Mouse (Mus musculus) liver, embryonic 15.5 days (tissue): ENCODE measurements around the gene Armc3. TPM values are rescaled to one million over a fixed set of nuclear protein-coding genes. Genes with fewer than 3 reads are reported as not detected.

Source experiments
- ATAC-seq: fragments of 200-750 bp; cut with Nextera tagmentation; 2 replicates; pipeline ENCODE4 v1.8.0; 2017; ENCODE audit warnings: moderate number of reproducible peaks, mild to moderate bottlenecking, moderate library complexity; ENCODE audit not compliant: insufficient read depth
- H3K27ac ChIP-seq: fragments of 300-500 bp; sonication (generic); replicated peaks from 2 replicates; pipeline ENCODE4 v1.5.1; 2015; ENCODE audit warnings: mild to moderate bottlenecking, inconsistent platforms
- H3K27me3 ChIP-seq: fragments of 300-500 bp; sonication (generic); 2 replicates; pipeline ENCODE4 v1.6.1; 2015; ENCODE audit warnings: mild to moderate bottlenecking, inconsistent platforms
- H3K36me3 ChIP-seq: fragments of 300-500 bp; sonication (generic); replicated peaks from 2 replicates; pipeline ENCODE4 v1.6.1; 2015; ENCODE audit warnings: moderate library complexity, mild to moderate bottlenecking, inconsistent platforms
- H3K4me1 ChIP-seq: fragments of 300-500 bp; sonication (generic); replicated peaks from 2 replicates; pipeline ENCODE4 v1.6.1; 2015; ENCODE audit warnings: inconsistent platforms
- H3K4me2 ChIP-seq: fragments of 300-500 bp; sonication (generic); 2 replicates; pipeline ENCODE4 v1.6.1; 2015; ENCODE audit warnings: moderate library complexity, mild to moderate bottlenecking, inconsistent platforms
- H3K4me3 ChIP-seq: fragments of 300-500 bp; sonication (generic); replicated peaks from 2 replicates; pipeline ENCODE4 v1.5.1; 2015; ENCODE audit warnings: mild to moderate bottlenecking, inconsistent platforms
- H3K9ac ChIP-seq: fragments of 300-500 bp; sonication (generic); 2 replicates; pipeline ENCODE4 v1.6.1; 2015; ENCODE audit warnings: moderate library complexity, mild to moderate bottlenecking, inconsistent platforms
- H3K9me3 ChIP-seq: fragments of 300-500 bp; sonication (generic); replicated peaks from 2 replicates; pipeline ENCODE4 v1.6.1; 2016; ENCODE audit warnings: inconsistent platforms
- WGBS: fragments of 180-500 bp; shearing (Covaris S2); methylation state at CpG from one replicate; pipeline ENCODE4 v1.1.7; 2015; ENCODE audit warnings: mixed read lengths; ENCODE audit not compliant: insufficient replicate concordance; 5-methylcytosine and 5-hydroxymethylcytosine counted together
- polyA plus RNA-seq: library from polyadenylated mRNA; unstranded; fragments of >200 nt; fragmentation: Nextera tagmentation; extraction: Ambion mirVana; gene quantifications from 2 replicates; pipeline ENCODE4 v1.2.1, GENCODE M21; 2015

Gene Armc3
- polyA plus RNA-seq, 1 experiment from 2014 or later: 0.03 TPM

DNA sequence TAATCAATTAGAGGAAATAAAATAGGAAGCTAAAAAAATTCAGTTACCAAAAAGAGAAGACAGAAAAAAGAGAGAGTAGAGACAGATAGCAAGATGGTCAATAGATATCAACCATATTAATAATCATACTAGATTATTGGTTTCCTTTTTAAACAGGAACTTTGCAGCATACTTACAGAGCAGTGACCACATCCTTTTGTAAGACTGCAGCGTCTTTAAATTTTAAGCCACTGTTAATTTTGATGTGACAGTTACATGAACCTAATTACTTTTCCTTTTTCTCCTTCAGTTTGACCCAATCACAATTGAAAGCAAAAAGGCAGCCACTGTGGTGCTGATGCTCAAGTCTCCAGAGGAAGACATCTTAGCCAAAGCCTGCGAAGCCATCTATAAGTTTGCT lies 36.1 kb downstream of the Armc3 start:
- 41% methylated on average over 2 of the region's 2 CpGs for WGBS
- H3K27me3 ChIP-seq: no peaks in the 10 kb centered on the region
- H3K4me3 ChIP-seq: no peak overlapping the region
- no peak overlapping the region for H3K27ac ChIP-seq
- H3K4me1 ChIP-seq: no peaks in the 10 kb centered on the region
- H3K9ac ChIP-seq: no peak overlapping the region
- H3K36me3 ChIP-seq: no peaks in the 10 kb centered on the region
- no peaks in the 10 kb centered on the region for H3K9me3 ChIP-seq
- H3K4me2 ChIP-seq: no peak overlapping the region
- no peak for ATAC-seq

DNA sequence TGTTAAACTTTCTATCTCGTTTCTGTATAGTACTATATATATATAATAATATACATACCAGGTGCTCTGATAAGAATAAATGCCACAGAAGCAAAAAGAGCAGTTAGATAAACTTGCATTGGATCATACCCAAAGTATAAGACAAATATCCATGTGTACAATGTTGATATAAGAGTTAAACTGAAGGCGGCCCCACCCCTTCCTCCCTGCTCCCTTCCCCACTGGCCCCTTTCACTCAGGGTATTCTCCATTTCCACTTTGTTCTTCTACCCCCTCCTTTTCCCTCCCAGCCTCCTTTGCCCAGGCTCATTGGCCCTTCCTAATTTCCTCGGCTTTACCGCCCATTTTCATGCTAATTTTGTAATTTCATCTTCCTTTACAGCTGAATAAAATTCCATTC lies 36.5 kb downstream of the Armc3 start:
- H3K27ac ChIP-seq: no peak overlapping the region
- H3K36me3 ChIP-seq: no peaks in the 10 kb centered on the region
- no peak overlapping the region for H3K4me2 ChIP-seq
- 43% methylated on average over 4 of the region's 4 CpGs for WGBS
- no peaks in the 10 kb centered on the region for H3K4me1 ChIP-seq
- H3K27me3 ChIP-seq: no peaks in the 10 kb centered on the region
- ATAC-seq: no peak
- H3K4me3 ChIP-seq: no peak overlapping the region
- no peaks in the 10 kb centered on the region for H3K9me3 ChIP-seq
- H3K9ac ChIP-seq: no peak overlapping the region

DNA sequence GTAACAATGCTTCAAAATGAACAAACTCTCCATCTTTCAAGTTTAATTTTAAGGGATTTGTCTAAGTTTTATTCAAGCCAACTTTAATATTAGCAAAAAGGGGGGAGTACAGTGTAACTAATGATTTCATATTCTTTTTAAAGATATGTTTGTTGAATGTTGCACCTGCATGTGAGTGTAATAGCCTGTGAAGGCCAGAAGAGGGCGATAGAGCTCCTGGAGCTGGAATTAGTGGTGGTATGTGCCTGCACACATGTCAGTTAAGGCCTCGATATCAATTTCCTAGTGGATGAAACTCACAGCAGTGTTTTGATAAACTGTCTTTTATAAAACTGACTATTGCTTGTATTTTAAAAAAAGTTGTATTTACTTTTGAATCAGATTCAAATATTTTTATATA lies 39.7 kb downstream of the Armc3 start:
- Histone ChIP-seq H3K4me1 (no peaks in the 10 kb centered on the region), H3K36me3 (no peaks in the 10 kb centered on the region), H3K9ac (no peak overlapping the region), H3K9me3 (no peaks in the 10 kb centered on the region), H3K27ac (no peak overlapping the region), H3K4me2 (no peak overlapping the region), H3K27me3 (no peaks in the 10 kb centered on the region), H3K4me3 (no peak overlapping the region)
- ATAC-seq: no peak
- 57% methylated on average over 2 of the region's 2 CpGs for WGBS

DNA sequence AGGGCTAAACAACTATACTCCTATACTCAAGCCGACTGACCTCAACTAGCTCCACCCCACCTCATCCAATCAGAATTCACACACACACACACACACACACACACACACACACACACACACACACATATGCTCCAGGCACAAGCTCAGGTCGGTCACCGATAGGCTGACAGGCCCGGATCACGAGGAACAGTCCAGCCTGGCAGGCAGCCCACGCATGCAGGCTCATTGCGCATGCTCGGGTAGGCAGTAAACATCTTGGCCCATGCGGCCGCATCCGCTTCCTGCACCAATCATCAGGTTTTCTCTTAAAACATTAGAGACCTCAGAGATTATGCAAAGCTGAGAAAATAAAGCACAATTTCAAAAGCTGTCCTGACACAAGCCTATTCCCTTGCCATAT lies 50.5 kb downstream of the Armc3 start:
- H3K36me3 ChIP-seq: no peaks in the 10 kb centered on the region
- no peak overlapping the region for H3K4me3 ChIP-seq
- H3K27ac ChIP-seq: no peak overlapping the region
- 72% methylated on average over 11 of the region's 11 CpGs for WGBS
- H3K27me3 ChIP-seq: no peaks in the 10 kb centered on the region
- ATAC-seq: no peak
- no peak overlapping the region for H3K4me2 ChIP-seq
- no peak overlapping the region for H3K9ac ChIP-seq
- no peaks in the 10 kb centered on the region for H3K9me3 ChIP-seq
- no peaks in the 10 kb centered on the region for H3K4me1 ChIP-seq

DNA sequence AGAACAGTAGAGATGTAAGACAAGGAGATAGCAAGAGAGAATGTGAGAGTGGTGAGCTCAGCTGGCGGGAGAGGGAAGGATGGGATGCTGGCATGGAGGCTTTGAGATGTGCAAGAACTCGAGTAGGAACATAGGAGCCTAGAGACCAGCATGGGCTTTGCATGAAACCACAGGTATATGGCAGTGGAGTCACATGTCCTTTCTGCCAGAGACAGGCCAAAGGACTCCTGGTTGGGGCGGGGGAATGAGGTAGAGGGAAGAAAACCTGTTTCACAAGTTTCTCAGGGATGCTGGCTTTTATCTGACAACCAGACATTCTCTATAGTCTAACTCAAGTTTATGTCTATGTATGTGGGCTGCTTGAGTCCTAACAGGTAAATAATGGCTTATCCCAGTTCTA lies 55.9 kb downstream of the Armc3 start:
- Histone ChIP-seq H3K4me1 (no peaks in the 10 kb centered on the region), H3K36me3 (no peaks in the 10 kb centered on the region), H3K27me3 (no peaks in the 10 kb centered on the region), H3K9ac (no peak overlapping the region), H3K4me3 (no peak overlapping the region), H3K4me2 (no peak overlapping the region), H3K27ac (no peak overlapping the region), H3K9me3 (no peaks in the 10 kb centered on the region)
- ATAC-seq: no peak
- WGBS: 51% methylated on average over 3 of the region's 3 CpGs

DNA sequence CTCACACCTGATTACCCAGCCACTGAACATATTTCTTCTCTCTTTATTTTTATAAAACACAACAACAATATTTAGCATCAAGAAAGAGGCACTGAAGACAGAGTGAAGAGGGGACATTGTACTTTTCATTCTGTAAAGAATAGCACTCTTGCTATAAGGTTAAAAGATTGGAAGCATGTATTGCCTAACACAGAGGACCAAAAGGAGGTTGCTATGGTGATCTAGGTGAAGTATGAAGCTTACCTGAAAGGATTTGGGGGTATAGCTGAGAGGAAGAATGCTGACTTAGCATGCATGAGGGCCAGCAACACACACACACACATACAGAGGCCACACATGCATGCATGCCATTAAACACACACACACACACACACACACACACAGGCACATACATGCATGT lies 58.2 kb downstream of the Armc3 start:
- H3K27ac ChIP-seq: no peak overlapping the region
- no peaks in the 10 kb centered on the region for H3K36me3 ChIP-seq
- H3K4me2 ChIP-seq: no peak overlapping the region
- no peaks in the 10 kb centered on the region for H3K9me3 ChIP-seq
- H3K27me3 ChIP-seq: no peaks in the 10 kb centered on the region
- no peak overlapping the region for H3K4me3 ChIP-seq
- ATAC-seq: no peak
- no peak overlapping the region for H3K9ac ChIP-seq
- no peaks in the 10 kb centered on the region for H3K4me1 ChIP-seq

DNA sequence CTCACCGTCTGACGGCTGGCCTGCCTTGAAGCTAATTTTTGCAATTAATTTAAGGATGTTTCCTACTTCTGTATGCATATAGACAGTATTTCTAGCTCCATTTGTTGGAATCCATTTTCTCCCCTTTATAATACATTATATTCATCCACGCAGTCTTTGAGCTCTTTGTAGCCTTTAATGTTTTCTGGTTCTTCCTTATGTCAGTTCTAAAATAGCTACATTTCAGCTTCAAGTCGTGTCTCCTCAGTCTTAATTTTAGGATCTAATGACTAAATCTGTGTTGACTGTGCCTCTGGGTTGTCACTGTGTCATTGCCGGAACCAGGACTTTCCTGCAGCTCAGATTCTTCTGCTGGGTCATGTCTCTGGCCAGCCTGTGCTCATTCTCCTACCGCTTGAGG lies 61.3 kb downstream of the Armc3 start:
- 72% methylated on average over 6 of the region's 6 CpGs for WGBS
- no peaks in the 10 kb centered on the region for H3K9me3 ChIP-seq
- no peak for ATAC-seq
- H3K27ac ChIP-seq: no peak overlapping the region
- no peaks in the 10 kb centered on the region for H3K4me1 ChIP-seq
- no peak overlapping the region for H3K4me3 ChIP-seq
- no peak overlapping the region for H3K4me2 ChIP-seq
- no peaks in the 10 kb centered on the region for H3K36me3 ChIP-seq
- no peak overlapping the region for H3K9ac ChIP-seq
- no peaks in the 10 kb centered on the region for H3K27me3 ChIP-seq

DNA sequence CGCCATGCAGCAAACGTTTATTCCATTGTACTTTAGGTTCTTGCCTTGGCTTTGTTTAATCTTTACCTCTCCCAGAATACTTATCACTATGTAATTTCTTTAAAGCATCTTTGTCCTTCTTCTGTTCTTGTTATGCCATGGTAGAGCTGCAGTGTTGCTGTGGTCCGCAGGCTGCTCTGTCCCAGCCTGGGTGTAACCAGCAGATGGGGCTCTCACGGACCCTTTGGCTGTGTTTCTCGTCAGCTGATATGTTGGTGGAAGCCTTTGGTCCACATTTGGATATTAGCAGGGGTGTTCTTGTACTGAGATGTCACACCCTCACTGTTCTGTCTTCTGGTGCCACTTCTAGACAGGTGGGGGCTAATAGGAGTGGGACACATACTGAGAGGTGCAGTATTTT lies 64.3 kb downstream of the Armc3 start:
- ATAC-seq: no peak
- Histone ChIP-seq H3K4me3 (no peak overlapping the region), H3K9ac (no peak overlapping the region), H3K27ac (no peak overlapping the region), H3K4me2 (no peak overlapping the region), H3K9me3 (no peaks in the 10 kb centered on the region), H3K36me3 (no peaks in the 10 kb centered on the region), H3K27me3 (no peaks in the 10 kb centered on the region), H3K4me1 (no peaks in the 10 kb centered on the region)
- WGBS: 50% methylated on average over 5 of the region's 5 CpGs

- H3K36me3 ChIP-seq: no peaks in the 10 kb centered on the region
- H3K27ac ChIP-seq: no peak overlapping the region
- 45% methylated on average over 2 of the region's 2 CpGs for WGBS
- H3K27me3 ChIP-seq: no peaks in the 10 kb centered on the region
- no peak overlapping the region for H3K9ac ChIP-seq
- no peak overlapping the region for H3K4me3 ChIP-seq
- no peaks in the 10 kb centered on the region for H3K4me1 ChIP-seq
- no peak overlapping the region for H3K4me2 ChIP-seq
- H3K9me3 ChIP-seq: no peaks in the 10 kb centered on the region
- ATAC-seq: no peak
These were observed 66.7 kb downstream of the Armc3 start for GRCm38 (mm10) chr2:19265834-19266233.

DNA sequence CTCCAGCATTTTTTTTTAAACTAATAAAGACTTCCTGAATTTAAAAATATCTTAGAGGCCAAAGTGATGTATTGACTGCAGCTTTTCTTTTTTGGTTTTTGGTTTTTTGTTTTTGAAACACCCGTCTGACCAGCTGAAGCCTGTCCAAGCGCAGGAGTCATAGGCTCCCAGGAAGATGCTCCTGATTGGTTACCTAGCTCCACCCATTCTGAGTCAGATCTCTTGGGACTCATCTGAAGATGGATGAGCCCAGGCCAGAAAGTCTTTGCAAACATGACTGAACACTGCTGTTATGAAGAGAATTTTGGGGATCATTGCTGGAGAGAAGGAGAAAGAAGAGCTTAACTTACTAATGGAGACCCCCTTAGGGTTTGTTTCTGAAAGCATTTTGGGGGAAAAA lies 68.3 kb downstream of the Armc3 start:
- no peaks in the 10 kb centered on the region for H3K36me3 ChIP-seq
- H3K4me1 ChIP-seq: no peaks in the 10 kb centered on the region
- H3K27me3 ChIP-seq: no peaks in the 10 kb centered on the region
- H3K9me3 ChIP-seq: no peaks in the 10 kb centered on the region
- no peak for ATAC-seq
- WGBS: 46% methylated on average over 2 of the region's 2 CpGs
- no peak overlapping the region for H3K4me2 ChIP-seq
- H3K27ac ChIP-seq: no peak overlapping the region
- H3K9ac ChIP-seq: no peak overlapping the region
- H3K4me3 ChIP-seq: no peak overlapping the region

- WGBS: 46% methylated on average over 5 of the region's 5 CpGs
- no peaks in the 10 kb centered on the region for H3K36me3 ChIP-seq
- no peaks in the 10 kb centered on the region for H3K4me1 ChIP-seq
- no peak overlapping the region for H3K27ac ChIP-seq
- no peak for ATAC-seq
- H3K27me3 ChIP-seq: no peaks in the 10 kb centered on the region
- no peak overlapping the region for H3K9ac ChIP-seq
- H3K9me3 ChIP-seq: no peaks in the 10 kb centered on the region
- no peak overlapping the region for H3K4me3 ChIP-seq
- H3K4me2 ChIP-seq: no peak overlapping the region
These were observed 70.9 kb downstream of the Armc3 start for GRCm38 (mm10) chr2:19269955-19270354.

DNA sequence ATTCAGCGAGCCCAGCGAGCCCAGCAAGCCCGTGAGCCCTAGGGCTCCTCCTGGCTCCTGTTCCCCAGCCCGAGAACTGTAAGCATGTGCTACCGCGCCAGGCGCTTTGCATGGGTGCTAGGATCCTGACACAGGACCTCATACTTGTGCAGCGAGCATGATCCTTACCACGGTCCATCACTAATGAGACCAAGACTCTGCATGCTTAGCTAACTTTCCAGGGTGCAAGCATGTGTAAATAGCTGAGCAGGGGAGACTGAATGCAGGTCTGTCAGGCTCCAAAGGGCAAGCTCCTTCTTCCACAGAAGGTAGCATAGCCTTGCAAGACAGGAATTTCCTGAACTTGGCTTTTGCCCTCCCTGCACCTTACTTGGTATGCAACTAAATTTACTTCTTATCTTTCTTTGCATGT lies 71.6 kb downstream of the Armc3 start:
- no peaks in the 10 kb centered on the region for H3K27me3 ChIP-seq
- WGBS: 55% methylated on average over 9 of the region's 9 CpGs
- no peak for ATAC-seq
- no peak overlapping the region for H3K4me3 ChIP-seq
- H3K36me3 ChIP-seq: no peaks in the 10 kb centered on the region
- H3K9me3 ChIP-seq: no peaks in the 10 kb centered on the region
- no peak overlapping the region for H3K27ac ChIP-seq
- H3K4me2 ChIP-seq: no peak overlapping the region
- no peak overlapping the region for H3K9ac ChIP-seq
- no peaks in the 10 kb centered on the region for H3K4me1 ChIP-seq
